8 mouse cellular contexts compared by ENCODE assay signal in the genomic region with DNA sequence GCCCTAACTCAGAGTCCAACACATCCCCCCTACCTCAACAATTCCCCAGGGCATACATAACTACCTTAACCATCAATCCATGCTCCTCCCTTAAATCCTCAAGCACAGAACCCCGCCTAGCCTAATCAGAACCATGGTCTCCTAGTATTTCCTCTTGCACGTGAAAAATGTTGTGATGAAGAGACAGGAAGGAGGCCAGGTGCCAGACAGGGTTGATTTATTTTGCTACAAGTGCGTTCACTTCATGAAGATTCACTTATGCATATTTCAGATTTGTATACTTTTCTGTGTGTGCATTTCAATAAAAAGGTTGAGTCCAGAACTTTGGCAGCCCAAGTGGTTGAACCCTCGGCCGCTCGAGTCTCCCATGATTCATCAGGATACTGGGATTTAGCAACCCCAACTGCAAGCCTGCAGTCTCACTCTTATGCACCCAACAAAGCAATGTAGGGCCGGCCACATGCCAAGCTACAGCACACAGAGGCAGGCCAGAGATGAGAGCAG. TPM values are rescaled to one million over a fixed set of nuclear protein-coding genes. Genes with fewer than 3 reads are reported as not detected.
A peak's percentile ranks its signal among the peaks of the same experiment; 100 is the strongest.
DNase-seq lines count a peak whose midpoint lies in the region; ATAC-seq and TF ChIP-seq lines count a peak whose summit lies in the region.

No protein-coding gene starts in this region.

- TF ChIP-seq CTCF in left cerebral cortex, adult 2 months (IDR thresholded peaks at IDR 0.05), result no peak

- H3K4me1 ChIP-seq in forebrain, embryonic 12.5 days, result peaks cover 19% of the 10 kb centered on the region
- peaks cover 17% of the 10 kb centered on the region for H3K4me1 ChIP-seq in kidney, embryonic 15.5 days
- peaks cover 29% of the 10 kb centered on the region for H3K4me1 ChIP-seq in neural tube, embryonic 13.5 days (replicated peaks)

- no peak for ATAC-seq in forebrain, embryonic 12.5 days (ENCODE audit: low FRiP score)
- no peak for ATAC-seq in kidney, embryonic 15.5 days (replicated peaks; ENCODE audit: low FRiP score)
- ATAC-seq in neural tube, embryonic 13.5 days (ENCODE audit: low read depth), result no peak

- no peak overlapping the region for H3K9ac ChIP-seq in forebrain, embryonic 12.5 days
- no peak overlapping the region for H3K9ac ChIP-seq in kidney, embryonic 15.5 days
- no peak overlapping the region for H3K9ac ChIP-seq in neural tube, embryonic 13.5 days

- H3K36me3 ChIP-seq in forebrain, embryonic 12.5 days (replicated peaks), result no peaks in the 10 kb centered on the region
- H3K36me3 ChIP-seq in kidney, embryonic 15.5 days, result 0 out of 2 replicates have a peak, but pooled peaks cover 3% of the 10 kb centered on the region
- H3K36me3 ChIP-seq in neural tube, embryonic 13.5 days, result no peaks in the 10 kb centered on the region

- no peak overlapping the region for H3K4me2 ChIP-seq in forebrain, embryonic 12.5 days
- peak overlapping the region; percentile 90 for H3K4me2 ChIP-seq in kidney, embryonic 15.5 days
- peak overlapping the region; percentile 71; the same call in 1 of the 2 replicates for H3K4me2 ChIP-seq in neural tube, embryonic 13.5 days

- H3K27ac ChIP-seq in left cerebral cortex, adult 2 months, result no peak overlapping the region
- H3K27ac ChIP-seq in forebrain, embryonic 12.5 days, result no peak overlapping the region; the same call in 1 of the 2 replicates
- peak overlapping the region; percentile 91; the same call in 1 of the 2 replicates for H3K27ac ChIP-seq in kidney, embryonic 15.5 days
- 0 out of 2 replicates have a peak overlapping the region, but pooled peaks have one; percentile 87 for H3K27ac ChIP-seq in neural tube, embryonic 13.5 days (replicated peaks)

- H3K9me3 ChIP-seq in forebrain, embryonic 12.5 days, result no peaks in the 10 kb centered on the region
- no peaks in the 10 kb centered on the region for H3K9me3 ChIP-seq in kidney, embryonic 15.5 days (replicated peaks)
- H3K9me3 ChIP-seq in neural tube, embryonic 13.5 days, result peaks cover 6% of the 10 kb centered on the region; the same call in 1 of the 2 replicates

- WGBS in forebrain, embryonic 12.5 days, result 92% methylated on average over 7 of the region's 7 CpGs
- WGBS in kidney, embryonic 15.5 days, result 75% methylated on average over 7 of the region's 7 CpGs
- WGBS in neural tube, embryonic 13.5 days, result 85% methylated on average over 7 of the region's 7 CpGs

- no peaks in the 10 kb centered on the region for H3K27me3 ChIP-seq in forebrain, embryonic 12.5 days
- H3K27me3 ChIP-seq in kidney, embryonic 15.5 days, result no peaks in the 10 kb centered on the region
- H3K27me3 ChIP-seq in neural tube, embryonic 13.5 days, result no peaks in the 10 kb centered on the region

- DNase-seq in left cerebral cortex, adult 2 months (ENCODE audit: extremely low spot score in 1 of 2, low spot score in 2 of 2), result no peak
- DNase-seq in left cerebral cortex, postnatal 25 days (ENCODE audit: low spot score in 2 of 2), result no peak
- no peak for DNase-seq in c-Kit-positive CD71-positive TER-119-positive erythroid progenitor cells, embryonic 14.5 days (ENCODE audit: low spot score)
- DNase-seq in layer of hippocampus, adult 18-20 months (ENCODE audit: low spot score in 2 of 2), result no peak
- no peak for DNase-seq in cerebellum, adult 9-10 months

- peak overlapping the region; percentile 90 for H3K4me3 ChIP-seq in left cerebral cortex, adult 2 months
- H3K4me3 ChIP-seq in forebrain, embryonic 12.5 days (replicated peaks), result peak overlapping the region; percentile 80
- peak overlapping the region; percentile 79 for H3K4me3 ChIP-seq in kidney, embryonic 15.5 days (replicated peaks)
- peak overlapping the region; percentile 61 for H3K4me3 ChIP-seq in neural tube, embryonic 13.5 days

- intact Hi-C loops in left cerebral cortex, adult 2 months (cut with DNase I), result loop anchor here (2.0 to 5.0 kb wide), 3 partner anchors 41 to 73 kb away; a partner anchor contains a TSS
- intact Hi-C loops in left cerebral cortex, postnatal 25 days (cut with DNase I), result loop anchor here (2.0 kb wide), 1 partner anchor 39 kb away; no protein-coding TSS in a partner anchor

RNA-seq across cellular contexts. Expression of a gene that starts 0.4 kb away (rescaled TPM):
- total RNA-seq in left cerebral cortex, adult 2 months (2021), result 100 to 1,000 TPM; 113 TPM
- total RNA-seq in left cerebral cortex, postnatal 25 days (2021), result 100 to 1,000 TPM; 118 to 133 TPM
- polyA plus RNA-seq in forebrain, embryonic 12.5 days (2016; fragmentation: Nextera tagmentation; extraction: Ambion mirVana), result 35.5 and 37.8 TPM in 2 replicates
- polyA plus RNA-seq in kidney, embryonic 15.5 days (2015; fragmentation: Nextera tagmentation; extraction: Ambion mirVana), result 22.1 and 25.5 TPM in 2 replicates
- polyA plus RNA-seq in neural tube, embryonic 13.5 days (2015; fragmentation: Nextera tagmentation; extraction: Ambion mirVana), result 53.9 and 56.5 TPM in 2 replicates
- total RNA-seq in layer of hippocampus, adult 18-20 months (2021), result 100 to 1,000 TPM; 173 to 181 TPM

Comparison
In these comparisons a context has a peak if more than half of its experiments do, and no peak if none do; other contexts are left out.
1. H3K27ac ChIP-seq: peak in kidney, embryonic 15.5 days (single experiment) and neural tube, embryonic 13.5 days (single experiment); none in left cerebral cortex, adult 2 months (single experiment) and forebrain, embryonic 12.5 days (single experiment).
2. Peak in every context shown above with its lines, with median percentiles within 50 percentile points of each other: H3K4me3 ChIP-seq.